Mouse (Mus musculus) layer of hippocampus, adult 8-10 months (tissue): ENCODE measurements at regions not wholly inside any gene's neighbourhood (a gene's known extent, or its start where the extent isn't known, plus 50 kb on each side); places are given as distances from the start of the nearest gene placed in this dataset.

Source experiments
- DNase-seq, 2 experiments: peaks; one replicate each; pipeline ENCODE4 v3.0.0; 2022; ENCODE audit warnings: low spot score in 2 of 2

GRCm38 (mm10) chr2:71640251-71640650 is 93.7 kb upstream of the Dlx2 start:
- DNase-seq, result no peak

- DNase-seq, result no peak
Measured at GRCm38 (mm10) chr2:71644038-71644470, 97.5 kb upstream of the Dlx2 start.

GRCm38 (mm10) chr2:71647914-71648497 is 97.4 kb upstream of the Itga6 start:
- no peak for DNase-seq

GRCm38 (mm10) chr2:71651662-71652061 is 93.8 kb upstream of the Itga6 start:
- DNase-seq, result no peak

- DNase-seq, result peak; percentile 60 to 63
Measured at GRCm38 (mm10) chr2:71652261-71652801, 93.1 kb upstream of the Itga6 start.

- DNase-seq, result no peak
Measured at GRCm38 (mm10) chr2:71654817-71655503, 90.5 kb upstream of the Itga6 start.

- no peak for DNase-seq
Measured at GRCm38 (mm10) chr2:71655504-71656390, 89.7 kb upstream of the Itga6 start.

GRCm38 (mm10) chr2:71656611-71657244 is 88.7 kb upstream of the Itga6 start:
- DNase-seq, result no peak

GRCm38 (mm10) chr2:71661438-71661837 is 84.0 kb upstream of the Itga6 start:
- DNase-seq, result no peak

- DNase-seq, result no peak
Measured at GRCm38 (mm10) chr2:71661986-71662385, 83.4 kb upstream of the Itga6 start.

- DNase-seq, result no peak
Measured at GRCm38 (mm10) chr2:71663453-71663852, 82.0 kb upstream of the Itga6 start.

- no peak for DNase-seq
Measured at GRCm38 (mm10) chr2:71666927-71667326, 78.5 kb upstream of the Itga6 start.

GRCm38 (mm10) chr2:71667746-71668145 is 77.7 kb upstream of the Itga6 start:
- DNase-seq, result peak in 1 of 2 experiments; percentile 25

- DNase-seq, result no peak
Measured at GRCm38 (mm10) chr2:71670228-71670790, 75.1 kb upstream of the Itga6 start.

- no peak for DNase-seq
Measured at GRCm38 (mm10) chr2:71670882-71671281, 74.5 kb upstream of the Itga6 start.

- no peak for DNase-seq
Measured at GRCm38 (mm10) chr2:71673087-71673920, 72.1 kb upstream of the Itga6 start.

- DNase-seq, result no peak
Measured at GRCm38 (mm10) chr2:71680746-71681145, 64.7 kb upstream of the Itga6 start.

GRCm38 (mm10) chr2:71681148-71681547 is 64.3 kb upstream of the Itga6 start:
- DNase-seq, result no peak

- DNase-seq, result no peak
Measured at GRCm38 (mm10) chr2:71683375-71683774, 62.0 kb upstream of the Itga6 start.

- no peak for DNase-seq
Measured at GRCm38 (mm10) chr2:71685239-71685638, 60.2 kb upstream of the Itga6 start.
